Mouse (Mus musculus) layer of hippocampus, adult 9-10 months (tissue): ENCODE data around the gene Sspo.

Experiments
- DNase-seq: peaks from one replicate; pipeline ENCODE4 v3.0.0; 2022; ENCODE audit warnings: low spot score

The Sspo gene

GRCm38 (mm10) chr6:48447929-48448328, at the start of gene Sspo:
Sspo (plus strand) TSS chr6:48448229.
- no peak for DNase-seq

GRCm38 (mm10) chr6:48399906-48400305, 48.1 kb upstream of the Sspo start:
- DNase-seq, result no peak

GRCm38 (mm10) chr6:48404071-48404470, 44.0 kb upstream of the Sspo start:
- DNase-seq, result no peak

- DNase-seq, result no peak
Measured at GRCm38 (mm10) chr6:48409726-48410343, 38.2 kb upstream of the Sspo start.

- DNase-seq, result no peak
Measured at GRCm38 (mm10) chr6:48410551-48410950, 37.5 kb upstream of the Sspo start.

GRCm38 (mm10) chr6:48411193-48412092, 36.6 kb upstream of the Sspo start:
- DNase-seq, result no peak

- no peak for DNase-seq
Measured at GRCm38 (mm10) chr6:48412147-48412546, 35.9 kb upstream of the Sspo start.

- DNase-seq, result no peak
Measured at GRCm38 (mm10) chr6:48412662-48413061, 35.4 kb upstream of the Sspo start.

GRCm38 (mm10) chr6:48413081-48413480, 34.9 kb upstream of the Sspo start:
- DNase-seq, result no peak

GRCm38 (mm10) chr6:48414886-48415285, 33.1 kb upstream of the Sspo start:
- DNase-seq, result no peak

- DNase-seq, result no peak
Measured at GRCm38 (mm10) chr6:48415636-48416035, 32.4 kb upstream of the Sspo start.

- no peak for DNase-seq
Measured at GRCm38 (mm10) chr6:48416486-48416885, 31.5 kb upstream of the Sspo start.

- no peak for DNase-seq
Measured at GRCm38 (mm10) chr6:48420647-48421046, 27.4 kb upstream of the Sspo start.

GRCm38 (mm10) chr6:48423336-48423735, 24.7 kb upstream of the Sspo start:
- no peak for DNase-seq

GRCm38 (mm10) chr6:48424074-48424473, 24.0 kb upstream of the Sspo start:
- no peak for DNase-seq

GRCm38 (mm10) chr6:48426956-48427355, 21.1 kb upstream of the Sspo start:
- no peak for DNase-seq

GRCm38 (mm10) chr6:48428769-48429557, 19.1 kb upstream of the Sspo start:
- no peak for DNase-seq

- DNase-seq, result no peak
Measured at GRCm38 (mm10) chr6:48430748-48431147, 17.3 kb upstream of the Sspo start.

- DNase-seq, result no peak
Measured at GRCm38 (mm10) chr6:48432893-48433816, 14.9 kb upstream of the Sspo start.

- DNase-seq, result no peak
Measured at GRCm38 (mm10) chr6:48434651-48435050, 13.4 kb upstream of the Sspo start.

GRCm38 (mm10) chr6:48435111-48435510, 12.9 kb upstream of the Sspo start:
- no peak for DNase-seq
